Mouse (Mus musculus) olfactory bulb, adult 2 months (tissue): Measurements from ENCODE around the gene Pdss2. TPM values are rescaled to one million over a fixed set of nuclear protein-coding genes. Genes with fewer than 3 reads are reported as not detected.

Experiments used
- H3K27ac ChIP-seq: fragments of 200-500 bp; 2 replicates; pipeline ENCODE4 v1.5.1; 2012; ENCODE audit warnings: low read depth, low read length; ENCODE audit not compliant: insufficient read depth
- H3K4me1 ChIP-seq: fragments of 200-500 bp; 2 replicates; pipeline ENCODE4 v1.6.1; 2012; ENCODE audit warnings: low read length; ENCODE audit not compliant: control insufficient read depth, insufficient read depth
- H3K4me3 ChIP-seq: fragments of 200-500 bp; 2 replicates; pipeline ENCODE4 v1.5.1; 2012; ENCODE audit warnings: mild to moderate bottlenecking, low read depth, low read length, moderate library complexity; ENCODE audit not compliant: insufficient read depth
- CTCF ChIP-seq: fragments of 200-500 bp; IDR thresholded peaks from 2 replicates; pipeline ENCODE4 v1.5.1; 2012; ENCODE audit warnings: low read depth, mild to moderate bottlenecking, low read length, moderate library complexity; ENCODE audit not compliant: insufficient read depth
- POLR2A ChIP-seq: fragments of 200-500 bp; IDR thresholded peaks from 2 replicates; pipeline ENCODE4 v1.6.1; 2012; ENCODE audit warnings: mild to moderate bottlenecking, low read depth, low read length, moderate library complexity; ENCODE audit not compliant: insufficient read depth
- WGBS: fragments of 180-500 bp; shearing (Covaris S2); methylation state at CpG from one replicate; pipeline ENCODE4 v1.1.7; 2018; 5-methylcytosine and 5-hydroxymethylcytosine counted together
- polyA plus RNA-seq: library from polyadenylated mRNA; stranded (reverse); fragments of >200 nt; gene quantifications from 2 replicates; pipeline ENCODE4 v1.2.4, GENCODE M21; 2012; ENCODE audit warnings: low replicate concordance; ENCODE audit not compliant: missing spikeins, insufficient read depth, insufficient read length

The Pdss2 gene
- polyA plus RNA-seq, 1 experiment = not detected

- 55% methylated on average over 7 of the region's 7 CpGs for WGBS
- Histone ChIP-seq H3K4me3 (no peak overlapping the region), H3K4me1 (peaks cover 5% of the 10 kb centered on the region; the same call in 1 of the 2 replicates), H3K27ac (no peak overlapping the region)
- no peak for TF ChIP-seq POLR2A
- no peak for TF ChIP-seq CTCF
Measured at GRCm38 (mm10) chr10:43439492-43439941, 218.2 kb downstream of the Pdss2 start.

GRCm38 (mm10) chr10:43440050-43440449 is 218.8 kb downstream of the Pdss2 start:
- no peak for TF ChIP-seq POLR2A
- Histone ChIP-seq H3K4me3 (no peak overlapping the region), H3K4me1 (peaks cover 5% of the 10 kb centered on the region; the same call in 1 of the 2 replicates), H3K27ac (no peak overlapping the region)
- 73% methylated on average over 13 of the region's 13 CpGs for WGBS

- TF ChIP-seq POLR2A (no peak), CTCF (no peak)
- peaks cover 5% of the 10 kb centered on the region; the same call in 1 of the 2 replicates for H3K4me1 ChIP-seq
- no peak overlapping the region for H3K27ac ChIP-seq
- 57% methylated on average over 15 of the region's 15 CpGs for WGBS
- no peak overlapping the region for H3K4me3 ChIP-seq
Measured at GRCm38 (mm10) chr10:43440981-43441740, 219.9 kb downstream of the Pdss2 start.

- TF ChIP-seq POLR2A (no peak), CTCF (no peak)
- 87% methylated on average over 3 of the region's 3 CpGs for WGBS
- Histone ChIP-seq H3K4me1 (peaks cover 5% of the 10 kb centered on the region), H3K27ac (no peak overlapping the region), H3K4me3 (no peak overlapping the region)
Measured at GRCm38 (mm10) chr10:43448656-43449055, 227.4 kb downstream of the Pdss2 start.

GRCm38 (mm10) chr10:43451848-43452662 is 230.8 kb downstream of the Pdss2 start:
- 26% methylated on average over 16 of the region's 16 CpGs for WGBS
- Histone ChIP-seq H3K4me3 (peak overlapping the region; percentile 9; the same call in 1 of the 2 replicates), H3K27ac (no peak overlapping the region), H3K4me1 (peaks cover 5% of the 10 kb centered on the region)
- no peak; the same call in 1 of the 2 replicates for TF ChIP-seq CTCF
- no peak for TF ChIP-seq POLR2A

- TF ChIP-seq POLR2A (no peak), CTCF (no peak)
- Histone ChIP-seq H3K4me1 (peaks cover 5% of the 10 kb centered on the region), H3K4me3 (no peak overlapping the region), H3K27ac (no peak overlapping the region)
- WGBS = 20% methylated on average over 5 of the region's 5 CpGs
Measured at GRCm38 (mm10) chr10:43452663-43452996, 231.3 kb downstream of the Pdss2 start.

- Histone ChIP-seq H3K27ac (no peak overlapping the region), H3K4me3 (no peak overlapping the region), H3K4me1 (peaks cover 5% of the 10 kb centered on the region)
- WGBS = 95% methylated on average over 1 of the region's 1 CpGs
- no peak for TF ChIP-seq POLR2A
- TF ChIP-seq CTCF = no peak
Measured at GRCm38 (mm10) chr10:43454219-43454618, 232.9 kb downstream of the Pdss2 start.

GRCm38 (mm10) chr10:43454671-43455070 is 233.4 kb downstream of the Pdss2 start:
- H3K4me3 ChIP-seq = no peak overlapping the region
- TF ChIP-seq POLR2A = no peak
- no peak for TF ChIP-seq CTCF
- 97% methylated on average over 3 of the region's 3 CpGs for WGBS

GRCm38 (mm10) chr10:43462821-43463220 is 241.5 kb downstream of the Pdss2 start:
- TF ChIP-seq POLR2A (no peak), CTCF (no peak)
- no peaks in the 10 kb centered on the region for H3K4me1 ChIP-seq
- H3K27ac ChIP-seq = no peak overlapping the region
- WGBS = 89% methylated on average over 5 of the region's 5 CpGs
- H3K4me3 ChIP-seq = no peak overlapping the region

More at GRCm38 (mm10) chr10:43454671-43455070, 233.4 kb downstream of the Pdss2 start:
- peaks cover 5% of the 10 kb centered on the region for H3K4me1 ChIP-seq
- no peak overlapping the region for H3K27ac ChIP-seq
